Mouse (Mus musculus): ENCODE data around the gene Rab40c.
A peak's percentile ranks its signal among the peaks of the same experiment; 100 is the strongest.

The Rab40c gene

GRCm38 (mm10) chr17:25946349-25946748 lies 26.8 kb upstream of the Rab40c start:
- no peak for DNase-seq (ENCODE audit: low spot score in 2 of 2)

GRCm38 (mm10) chr17:25945517-25946155 lies 26.1 kb upstream of the Rab40c start:
- DNase-seq (ENCODE audit: low spot score in 2 of 2) = no peak

- no peak for DNase-seq (ENCODE audit: low spot score in 2 of 2)
Observed at GRCm38 (mm10) chr17:25944366-25945163, 25.0 kb upstream of the Rab40c start, which contains the start of the genes Pigq and Nhlrc4. Pigq (minus strand) TSS chr17:25944936. Nhlrc4 (minus strand) TSS chr17:25944961.

GRCm38 (mm10) chr17:25943769-25944168 lies 24.2 kb upstream of the Rab40c start:
- no peak for DNase-seq (ENCODE audit: low spot score in 2 of 2)

- DNase-seq (ENCODE audit: low spot score in 2 of 2) = no peak
Observed at GRCm38 (mm10) chr17:25943221-25943620, 23.7 kb upstream of the Rab40c start.

GRCm38 (mm10) chr17:25942597-25943151 lies 23.1 kb upstream of the Rab40c start:
- DNase-seq (ENCODE audit: low spot score in 2 of 2) = no peak

- DNase-seq (ENCODE audit: low spot score in 2 of 2) = peak; percentile 71 to 75
Observed at GRCm38 (mm10) chr17:25941511-25942241, 22.1 kb upstream of the Rab40c start.

- no peak for DNase-seq (ENCODE audit: low spot score in 2 of 2)
Observed at GRCm38 (mm10) chr17:25934526-25934925, 15.0 kb upstream of the Rab40c start.

GRCm38 (mm10) chr17:25925348-25925747 lies 5.8 kb upstream of the Rab40c start:
- DNase-seq (ENCODE audit: low spot score in 2 of 2) = peak in 1 of 2 experiments; percentile 57

- DNase-seq (ENCODE audit: low spot score in 2 of 2) = no peak
Observed at GRCm38 (mm10) chr17:25922120-25922519, 2.6 kb upstream of the Rab40c start.

- peak; percentile 100 for DNase-seq (ENCODE audit: low spot score in 2 of 2)
Observed at GRCm38 (mm10) chr17:25919786-25920642, 487 bp upstream of the Rab40c start.

GRCm38 (mm10) chr17:25918037-25918750 lies 1.3 kb downstream of the Rab40c start:
- DNase-seq (ENCODE audit: low spot score in 2 of 2) = no peak

- no peak for DNase-seq (ENCODE audit: low spot score in 2 of 2)
Observed at GRCm38 (mm10) chr17:25916931-25917647, 2.4 kb downstream of the Rab40c start.

- DNase-seq (ENCODE audit: low spot score in 2 of 2) = no peak
Observed at GRCm38 (mm10) chr17:25914295-25914694, 5.2 kb downstream of the Rab40c start.

- no peak for DNase-seq (ENCODE audit: low spot score in 2 of 2)
Observed at GRCm38 (mm10) chr17:25913877-25914275, 5.7 kb downstream of the Rab40c start.

- peak; percentile 68 to 74 for DNase-seq (ENCODE audit: low spot score in 2 of 2)
Observed at GRCm38 (mm10) chr17:25913186-25913876, 6.2 kb downstream of the Rab40c start.

GRCm38 (mm10) chr17:25911816-25912215 lies 7.7 kb downstream of the Rab40c start:
- DNase-seq (ENCODE audit: low spot score in 2 of 2) = no peak

GRCm38 (mm10) chr17:25907640-25908039 lies 11.9 kb downstream of the Rab40c start:
- DNase-seq (ENCODE audit: low spot score in 2 of 2) = no peak

GRCm38 (mm10) chr17:25903061-25903460 lies 16.5 kb downstream of the Rab40c start:
- DNase-seq (ENCODE audit: low spot score in 2 of 2) = no peak
